Comparison of ENCODE assay signal across 11 mouse cellular contexts in genomic region chr1:159657856-159658542, GRCm38 (mm10).
A peak's percentile ranks its signal among the peaks of the same experiment; 100 is the strongest.
DNase-seq lines count a peak whose midpoint lies in the region; ATAC-seq and TF ChIP-seq lines count a peak whose summit lies in the region.
"Had no signal": no experiment of that assay in that cellular context is flagged by ENCODE, and none has a peak within 500 bp of the region (broad histone marks: within the 10 kb centered on the region; RNA-seq: fewer than 3 reads in every experiment).

No protein-coding gene starts in this region.

- peak; percentile 88 for DNase-seq in Muller cell, postnatal 12 days (ENCODE audit: inconsistent ontology term)
- peak; percentile 40 for DNase-seq in brain, embryonic 14.5 days (ENCODE audit: low read depth)
- peak; percentile 60 for DNase-seq in limb, embryonic 11.5 days (ENCODE audit: low spot score)
- DNase-seq in adrenal gland, adult (ENCODE audit: inconsistent age in 2 of 2, low spot score in 1 of 2): no peak
- DNase-seq: cerebellum, adult 11 months; heart, postnatal 4 days; kidney, adult 18-20 months had no signal

- TF ChIP-seq POLR2A in brain, embryonic 14.5 days (IDR thresholded peaks at IDR 0.05; ENCODE audit: borderline replicate concordance, extremely low read depth, insufficient read depth, insufficient read length, poor library complexity, severe bottlenecking): no peak

- H3K36me3 ChIP-seq in hindbrain, embryonic 12.5 days: no peaks in the 10 kb centered on the region
- H3K36me3 ChIP-seq in hindbrain, embryonic 16.5 days (ENCODE audit: control insufficient read depth, insufficient read depth, low read length): no peaks in the 10 kb centered on the region
- no peaks in the 10 kb centered on the region for H3K36me3 ChIP-seq in limb, embryonic 11.5 days (ENCODE audit: control insufficient read depth, insufficient read depth, low read length)
- H3K36me3 ChIP-seq: midbrain, embryonic 10.5 days had no signal

- no peak for ATAC-seq in hindbrain, embryonic 12.5 days (ENCODE audit: low FRiP score)
- no peak for ATAC-seq in hindbrain, embryonic 16.5 days
- ATAC-seq in limb, embryonic 11.5 days (ENCODE audit: insufficient number of reproducible peaks, low FRiP score, low TSS enrichment, low read depth): peak; percentile 54; the same call in 1 of the 2 replicates
- ATAC-seq in granulocyte monocyte progenitor cell, adult 5-6 weeks (replicated peaks; ENCODE audit: poor library complexity, severe bottlenecking): no peak

- H3K9me3 ChIP-seq in hindbrain, embryonic 12.5 days (replicated peaks): no peaks in the 10 kb centered on the region
- H3K9me3 ChIP-seq in hindbrain, embryonic 16.5 days (ENCODE audit: control insufficient read depth, low read length): no peaks in the 10 kb centered on the region
- no peaks in the 10 kb centered on the region for H3K9me3 ChIP-seq in limb, embryonic 11.5 days (ENCODE audit: control insufficient read depth, low read length)
- H3K9me3 ChIP-seq: midbrain, embryonic 10.5 days had no signal

- no peak overlapping the region for H3K4me2 ChIP-seq in hindbrain, embryonic 12.5 days (replicated peaks)
- no peak overlapping the region for H3K4me2 ChIP-seq in hindbrain, embryonic 16.5 days (ENCODE audit: low read length)
- H3K4me2 ChIP-seq in limb, embryonic 11.5 days (ENCODE audit: low read depth, severe bottlenecking): peak overlapping the region; percentile 25; the same call in 1 of the 2 replicates

- 32% methylated on average over 11 of the region's 11 CpGs for WGBS in hindbrain, embryonic 12.5 days
- WGBS in hindbrain, embryonic 16.5 days: 28% methylated on average over 11 of the region's 11 CpGs
- 22% methylated on average over 11 of the region's 11 CpGs for WGBS in limb, embryonic 11.5 days

- no peak overlapping the region for H3K9ac ChIP-seq in hindbrain, embryonic 12.5 days
- H3K9ac ChIP-seq in hindbrain, embryonic 16.5 days (ENCODE audit: low read depth, low read length): no peak overlapping the region
- no peak overlapping the region for H3K9ac ChIP-seq in limb, embryonic 11.5 days (ENCODE audit: low read length)

- no peak for TF ChIP-seq CTCF in brain, embryonic 14.5 days (IDR thresholded peaks at IDR 0.05; ENCODE audit: borderline replicate concordance, extremely low read depth, insufficient read depth, insufficient read length)

- H3K27ac ChIP-seq in hindbrain, embryonic 12.5 days: 0 out of 2 replicates have a peak overlapping the region, but pooled peaks have one; percentile 24
- no peak overlapping the region for H3K27ac ChIP-seq in hindbrain, embryonic 16.5 days (ENCODE audit: low read depth, low read length)
- H3K27ac ChIP-seq in limb, embryonic 11.5 days (replicated peaks; ENCODE audit: low read depth, low read length): 0 out of 2 replicates have a peak overlapping the region, but pooled peaks have one; percentile 14
- H3K27ac ChIP-seq: midbrain, embryonic 10.5 days had no signal

- H3K27me3 ChIP-seq in hindbrain, embryonic 12.5 days: no peaks in the 10 kb centered on the region
- no peaks in the 10 kb centered on the region; the same call in 1 of the 2 replicates for H3K27me3 ChIP-seq in hindbrain, embryonic 16.5 days (replicated peaks; ENCODE audit: control insufficient read depth, insufficient read depth, low read length)
- H3K27me3 ChIP-seq in limb, embryonic 11.5 days (ENCODE audit: control insufficient read depth, insufficient read depth, low read length): no peaks in the 10 kb centered on the region

- H3K4me3 ChIP-seq in hindbrain, embryonic 12.5 days: no peak overlapping the region
- no peak overlapping the region for H3K4me3 ChIP-seq in hindbrain, embryonic 16.5 days (ENCODE audit: low read length)
- no peak overlapping the region for H3K4me3 ChIP-seq in limb, embryonic 11.5 days (ENCODE audit: low read depth, low read length)
- H3K4me3 ChIP-seq: midbrain, embryonic 10.5 days had no signal

- peaks cover 20% of the 10 kb centered on the region for H3K4me1 ChIP-seq in hindbrain, embryonic 12.5 days
- peaks cover 5% of the 10 kb centered on the region for H3K4me1 ChIP-seq in hindbrain, embryonic 16.5 days (ENCODE audit: control insufficient read depth, insufficient read depth, low read depth, low read length)
- H3K4me1 ChIP-seq in limb, embryonic 11.5 days (ENCODE audit: control insufficient read depth, insufficient read depth, low read length): peaks cover 13% of the 10 kb centered on the region

Comparison
In these comparisons a context has a peak if more than half of its experiments do, and no peak if none do; other contexts are left out.
1. DNase-seq: peak in Muller cell, postnatal 12 days (single experiment), brain, embryonic 14.5 days (single experiment) and limb, embryonic 11.5 days (single experiment); none in adrenal gland, adult (0 of 2).